Mouse (Mus musculus) adrenal gland, postnatal 25 days (tissue): ENCODE data around the gene Serp2. TPM values are rescaled to one million over a fixed set of nuclear protein-coding genes. Genes with fewer than 3 reads are reported as not detected.

Source experiments
- DNase-seq: peaks from one replicate; pipeline ENCODE4 v3.0.0; 2021; ENCODE audit warnings: mixed read lengths
- total RNA-seq: library from RNA; stranded (reverse); gene quantifications from 2 replicates; pipeline ENCODE4 v1.2.3, GENCODE M21; 2021

Gene Serp2
- total RNA-seq, 1 experiment from 2014 or later = 4.9 TPM

GRCm38 (mm10) chr14:76569271-76569961, 12.7 kb upstream of the Serp2 start:
- no peak for DNase-seq

GRCm38 (mm10) chr14:76568548-76568947, 11.9 kb upstream of the Serp2 start:
- DNase-seq = no peak

- no peak for DNase-seq
Observed at GRCm38 (mm10) chr14:76567280-76567679, 10.6 kb upstream of the Serp2 start.

- DNase-seq = no peak
Observed at GRCm38 (mm10) chr14:76566711-76567110, 10.0 kb upstream of the Serp2 start.

GRCm38 (mm10) chr14:76566193-76566592, 9.5 kb upstream of the Serp2 start:
- no peak for DNase-seq

- DNase-seq = no peak
Observed at GRCm38 (mm10) chr14:76559208-76559607, 2.5 kb upstream of the Serp2 start.

GRCm38 (mm10) chr14:76558171-76558570, 1.5 kb upstream of the Serp2 start:
- peak; percentile 30 for DNase-seq

GRCm38 (mm10) chr14:76556031-76556851, 448 bp downstream of the Serp2 start:
- peak; percentile 80 for DNase-seq

GRCm38 (mm10) chr14:76555263-76556030, 1.2 kb downstream of the Serp2 start:
- no peak for DNase-seq

- no peak for DNase-seq
Observed at GRCm38 (mm10) chr14:76544136-76544535, 12.6 kb downstream of the Serp2 start.

- no peak for DNase-seq
Observed at GRCm38 (mm10) chr14:76541341-76541740, 15.3 kb downstream of the Serp2 start.

- no peak for DNase-seq
Observed at GRCm38 (mm10) chr14:76540005-76540670, 16.6 kb downstream of the Serp2 start.

- peak; percentile 14 for DNase-seq
Observed at GRCm38 (mm10) chr14:76536921-76537320, 19.8 kb downstream of the Serp2 start.

- DNase-seq = no peak
Observed at GRCm38 (mm10) chr14:76535096-76535495, 21.6 kb downstream of the Serp2 start.

GRCm38 (mm10) chr14:76533170-76533815, 23.4 kb downstream of the Serp2 start:
- DNase-seq = no peak

GRCm38 (mm10) chr14:76532257-76533169, 24.2 kb downstream of the Serp2 start:
- peak; percentile 28 for DNase-seq

- no peak for DNase-seq
Observed at GRCm38 (mm10) chr14:76531027-76531660, 25.5 kb downstream of the Serp2 start.

- DNase-seq = peak; percentile 28
Observed at GRCm38 (mm10) chr14:76528641-76529040, 28.0 kb downstream of the Serp2 start.

- DNase-seq = no peak
Observed at GRCm38 (mm10) chr14:76527758-76528313, 28.9 kb downstream of the Serp2 start.
